Mouse (Mus musculus) fibroblast of lung, adult 2 months (primary cell): ENCODE results near the gene Kcnb1.
A peak's percentile ranks its signal among the peaks of the same experiment; 100 is the strongest.
"Not testable (repeated sequence)": the region's sequence is repeated elsewhere in the genome, so short reads cannot be mapped to it uniquely, and the experiment has no call there.

Experiments used
- DNase-seq: peaks from one replicate; pipeline ENCODE4 v3.0.0-alpha.2; 2011; ENCODE audit warnings: low read depth

Gene Kcnb1

DNA sequence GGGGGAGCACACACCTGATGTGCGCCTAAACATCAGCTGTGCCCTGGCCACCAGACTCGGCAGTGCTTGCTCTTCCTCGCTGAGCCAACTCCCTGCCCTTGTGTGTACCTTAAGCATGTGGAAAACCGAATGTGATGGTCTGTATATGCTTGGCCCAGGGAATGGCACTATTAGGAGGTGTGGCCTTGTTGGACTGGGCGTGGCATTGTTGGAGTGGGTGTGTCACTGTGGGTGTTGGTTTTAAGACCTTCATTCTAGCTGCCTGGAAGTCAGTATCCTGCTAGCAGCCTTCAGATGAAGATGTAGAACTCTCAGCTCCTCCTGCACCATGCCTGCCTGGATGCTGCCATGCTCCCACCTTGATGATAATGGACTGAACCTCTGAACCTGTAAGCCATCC, 14.7 kb upstream of the Kcnb1 start:
- not testable (repeated sequence) for DNase-seq

DNA sequence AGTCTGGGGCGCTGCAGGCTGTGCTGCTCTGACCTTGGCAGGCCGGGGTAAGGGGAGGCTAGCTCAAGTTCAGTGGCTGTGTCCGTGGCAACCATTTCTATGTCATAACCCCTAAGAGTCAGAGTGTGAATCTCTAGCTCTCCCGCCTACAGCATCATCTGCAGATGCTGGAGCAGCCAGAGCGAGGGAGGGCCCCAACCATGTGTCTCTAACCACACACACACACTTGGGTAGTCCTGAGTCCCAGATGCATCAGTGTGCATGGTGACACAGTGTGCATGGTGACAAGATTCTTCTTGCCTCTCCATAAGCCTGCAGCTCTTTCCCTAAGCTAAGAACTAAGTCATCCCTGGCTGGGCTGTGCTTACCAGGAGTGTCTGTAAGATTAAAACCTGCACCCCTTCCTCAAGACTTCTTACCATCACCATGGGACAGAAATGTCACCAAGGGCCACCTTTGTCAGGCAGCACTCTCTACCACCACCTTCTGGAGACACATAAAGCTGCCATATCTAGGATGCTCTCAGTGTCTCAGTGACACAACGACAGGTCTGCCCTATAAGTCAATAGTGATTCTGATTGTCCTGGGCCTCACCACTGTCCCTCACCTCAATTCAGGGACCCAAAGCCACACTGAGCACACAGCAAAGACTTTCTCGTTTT, 13.7 kb upstream of the Kcnb1 start:
- no peak for DNase-seq

DNA sequence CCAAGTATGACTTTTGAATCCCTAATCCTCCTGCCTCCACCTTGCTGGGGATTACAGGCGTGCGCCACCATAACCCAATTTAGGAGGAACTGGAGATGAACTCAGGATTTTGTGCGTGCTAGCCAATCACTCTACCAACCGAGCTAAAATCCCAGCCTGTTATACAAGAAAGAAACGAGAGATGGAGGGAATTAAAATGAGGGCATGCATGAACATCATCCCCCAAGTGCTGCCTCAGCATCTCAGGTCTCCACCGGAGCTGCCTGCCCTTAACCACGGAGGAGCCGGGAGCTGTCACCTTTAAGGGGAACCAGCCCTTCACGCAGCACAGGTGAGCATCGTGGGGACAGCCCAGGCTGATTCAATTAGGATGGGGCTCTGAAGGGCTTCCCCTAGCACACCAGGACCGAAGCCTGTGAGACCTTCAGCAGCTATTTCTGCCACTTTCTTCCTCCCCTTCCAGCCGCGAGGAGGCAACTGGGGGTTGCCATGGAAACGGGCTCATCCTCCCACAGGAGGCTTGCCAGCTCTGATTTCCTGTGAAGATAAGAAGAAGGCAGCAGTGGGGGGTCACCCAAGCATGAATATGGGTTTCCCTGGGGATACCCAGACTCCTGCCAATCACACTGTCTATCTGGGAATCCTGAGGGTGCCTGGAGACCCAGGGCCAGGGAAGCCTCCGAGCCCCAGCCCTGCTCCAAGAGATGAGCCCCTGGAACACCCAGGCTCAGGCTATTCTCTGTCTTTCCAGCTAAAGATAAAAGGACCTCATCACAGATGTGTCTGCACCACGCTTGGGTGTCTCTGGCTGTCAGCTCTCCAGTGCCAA, 11.7 kb upstream of the Kcnb1 start:
- no peak for DNase-seq

DNA sequence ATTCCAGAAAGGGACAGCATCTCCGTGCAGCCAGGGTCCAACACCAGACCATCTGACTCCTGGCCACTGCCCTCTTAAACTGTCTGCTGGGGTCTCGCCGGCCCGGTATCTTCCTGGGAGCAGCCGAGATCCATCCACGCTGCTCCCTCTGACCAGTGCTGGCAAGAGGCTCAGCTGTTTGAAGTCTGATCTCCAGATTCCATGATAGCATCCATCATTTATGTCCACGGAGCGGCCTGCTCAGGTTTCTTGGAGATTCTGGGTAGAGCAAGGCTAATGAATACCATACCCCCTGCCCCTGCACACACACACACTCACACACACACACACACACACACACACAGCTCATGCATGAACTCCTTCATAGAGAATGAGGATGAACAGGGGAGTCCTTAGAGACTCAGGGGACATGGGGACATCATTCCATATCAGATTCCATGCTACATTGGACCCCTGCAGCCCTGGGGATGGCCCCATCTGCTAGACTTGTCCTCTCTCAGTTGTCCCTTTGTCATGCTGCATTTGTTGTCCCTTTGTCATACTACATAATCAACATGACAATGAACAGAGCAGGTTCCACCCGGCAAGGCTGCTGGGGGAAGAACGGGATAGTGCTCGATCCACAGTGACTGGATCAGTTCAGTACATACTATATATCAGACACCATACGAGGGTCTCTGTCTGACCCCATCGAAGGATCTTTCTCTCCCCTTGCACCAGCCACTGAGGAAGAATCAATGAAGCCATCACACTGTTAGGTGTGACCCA, 8.9 kb upstream of the Kcnb1 start:
- no peak for DNase-seq

DNA sequence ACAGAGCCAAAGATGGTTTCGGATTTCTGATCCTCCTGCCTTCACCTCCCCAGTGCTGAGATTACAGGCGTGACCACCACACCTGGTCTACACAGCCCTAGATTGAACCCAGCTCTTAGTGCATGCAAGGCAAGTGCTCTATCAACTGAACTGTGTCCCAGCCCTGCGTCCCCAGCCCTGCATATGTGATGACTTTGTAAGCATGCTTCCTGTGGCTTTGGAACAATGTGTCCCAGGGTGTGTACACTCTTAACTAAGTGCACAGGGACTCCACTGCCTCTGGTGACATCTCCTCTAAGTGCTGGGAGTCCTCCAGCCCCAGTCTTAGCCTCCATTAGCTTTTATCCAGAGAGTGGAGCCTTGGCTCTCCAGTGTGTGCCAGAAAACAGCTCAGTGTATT, 3.4 kb upstream of the Kcnb1 start:
- DNase-seq, result no peak

DNA sequence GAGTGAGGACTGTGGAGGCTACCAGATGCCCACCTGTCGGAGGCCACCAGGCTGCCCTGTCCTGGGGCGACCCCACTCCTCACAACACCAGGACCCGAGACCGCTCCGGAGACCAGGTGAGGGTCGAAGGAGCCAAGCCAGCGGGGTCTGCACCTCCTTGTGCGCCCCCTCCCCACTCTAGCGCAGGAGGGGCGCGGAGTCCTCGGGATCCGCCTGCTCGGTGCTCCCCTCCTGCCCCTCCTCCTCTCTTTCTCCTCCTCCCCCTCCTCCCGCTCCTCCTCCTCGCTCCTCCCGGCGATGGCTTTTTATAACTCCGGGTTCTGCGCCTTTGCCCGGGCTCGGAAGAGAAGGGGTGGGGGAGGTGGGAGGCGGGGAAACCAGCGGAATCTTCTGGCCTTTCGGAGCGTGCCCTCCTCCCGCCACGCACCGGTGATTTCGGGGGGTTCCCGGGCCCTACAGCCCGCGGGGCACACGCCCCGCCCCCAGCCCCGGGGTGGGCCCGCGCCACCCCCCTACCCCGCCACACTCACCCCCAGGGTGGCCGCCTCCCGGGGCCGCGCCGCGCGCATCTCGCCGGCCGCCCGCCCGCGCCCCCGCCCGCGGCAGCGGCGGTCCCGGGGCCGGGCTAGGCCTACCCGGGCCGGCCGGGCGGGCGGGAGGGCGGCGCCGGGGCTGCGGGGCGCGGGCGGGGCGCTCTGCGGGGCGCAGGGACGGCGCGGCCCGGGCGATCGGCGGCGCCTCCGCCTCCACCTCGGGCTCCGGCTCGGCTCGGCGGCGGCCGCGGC, 472 bp downstream of the Kcnb1 start:
- no peak for DNase-seq

DNA sequence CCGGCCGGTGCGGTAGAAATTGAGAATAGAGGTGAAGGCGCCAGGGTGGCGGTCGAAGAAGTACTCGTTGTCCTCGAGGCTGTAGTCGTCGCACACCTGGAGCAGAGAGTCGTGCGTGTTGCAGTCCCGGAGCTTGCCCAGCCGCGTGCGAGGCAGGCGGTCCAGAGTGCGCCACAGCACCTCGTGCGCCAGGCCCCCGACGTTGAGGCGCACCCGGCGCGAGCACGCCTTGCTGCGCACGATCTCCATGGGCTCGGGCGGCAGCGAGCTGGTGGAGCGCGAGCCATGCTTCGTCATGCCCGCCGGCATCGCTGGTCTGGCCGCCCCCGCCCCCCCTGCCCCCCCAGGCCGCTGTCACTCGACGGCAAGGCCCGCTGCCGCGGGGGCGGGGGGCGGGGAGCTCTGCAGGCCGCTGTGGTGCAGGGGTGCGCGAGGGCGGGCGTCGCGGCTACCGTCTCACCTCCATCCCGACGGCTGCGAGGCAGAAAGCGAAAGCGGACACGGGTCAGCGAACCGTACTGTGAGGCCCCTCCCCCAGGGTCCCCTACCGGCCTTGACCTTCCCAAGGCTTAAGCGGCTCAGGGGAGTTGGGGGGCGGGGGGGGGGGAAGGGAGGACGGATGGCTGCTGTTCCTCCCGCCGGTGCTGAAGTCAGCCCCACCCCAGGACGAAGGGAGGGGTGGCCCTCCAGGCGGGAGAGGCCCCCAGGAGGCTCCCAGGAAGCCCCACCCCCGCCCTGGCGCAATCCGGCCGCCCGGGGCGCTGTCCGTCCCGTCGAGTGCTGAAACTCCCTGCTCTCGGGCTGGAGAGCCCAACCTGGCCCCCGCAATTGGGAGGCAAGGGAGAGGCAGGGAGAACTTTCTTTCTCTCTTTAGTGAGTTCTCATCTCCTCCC, 1.4 kb downstream of the Kcnb1 start:
- DNase-seq, result no peak

DNA sequence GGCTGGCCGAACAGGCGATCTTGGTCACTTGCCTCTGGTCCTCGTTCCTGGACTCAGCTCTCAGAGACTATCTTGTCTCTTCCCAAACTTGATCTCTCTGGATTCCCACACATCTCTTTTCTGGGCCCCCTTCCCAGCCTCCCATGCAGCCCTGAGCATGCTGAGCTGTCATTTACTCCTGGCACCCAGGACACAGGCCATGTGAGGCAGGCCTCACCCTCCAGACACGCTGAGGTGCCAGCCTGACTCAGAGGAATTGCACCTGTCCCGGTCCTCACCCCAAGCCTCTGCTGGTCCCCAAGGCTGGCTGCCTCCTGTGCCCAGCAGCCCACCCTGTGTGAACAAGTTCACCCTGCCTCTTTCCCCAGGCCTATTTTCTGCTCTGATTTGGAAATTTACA, 2.8 kb downstream of the Kcnb1 start:
- no peak for DNase-seq

DNA sequence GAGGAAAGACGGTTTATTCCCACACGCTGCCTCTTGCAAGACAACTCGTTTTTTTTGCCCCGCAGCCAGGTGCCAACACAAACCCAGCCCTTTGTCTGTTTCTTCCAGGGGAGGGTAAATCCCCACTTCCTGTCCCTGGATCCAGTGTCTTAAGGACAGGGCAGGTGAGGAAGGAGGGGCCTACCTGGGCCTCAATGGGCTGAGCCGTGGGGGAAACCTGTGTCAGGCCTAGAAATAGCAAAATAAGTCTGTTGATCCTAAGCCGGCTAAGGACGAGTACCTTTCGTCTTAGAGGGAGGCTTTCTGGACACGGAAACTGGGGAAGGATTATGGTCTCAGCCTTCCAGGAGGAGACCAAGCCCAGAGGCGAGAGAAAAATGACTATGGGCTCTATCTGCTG, 3.4 kb downstream of the Kcnb1 start:
- DNase-seq, result no peak

DNA sequence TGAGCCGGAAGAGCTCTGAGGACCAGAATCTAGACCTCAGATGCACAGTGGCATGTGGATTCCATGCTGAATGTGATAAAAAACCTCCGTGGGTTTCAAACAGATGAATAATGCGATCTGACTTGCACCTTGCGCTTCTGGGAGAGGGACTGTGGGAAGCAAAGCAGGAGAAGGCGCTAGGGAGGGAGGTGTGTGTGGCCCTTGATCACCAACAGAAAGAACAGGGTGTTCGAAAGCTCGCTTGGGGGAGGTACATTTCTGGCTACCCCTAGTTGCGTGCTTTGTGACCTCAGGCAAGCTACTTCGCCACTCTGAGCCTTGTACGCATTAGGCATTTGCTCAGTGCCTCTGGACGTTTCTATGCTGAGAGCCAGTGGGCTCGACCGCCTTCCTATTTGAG, 4.0 kb downstream of the Kcnb1 start:
- DNase-seq, result no peak

DNA sequence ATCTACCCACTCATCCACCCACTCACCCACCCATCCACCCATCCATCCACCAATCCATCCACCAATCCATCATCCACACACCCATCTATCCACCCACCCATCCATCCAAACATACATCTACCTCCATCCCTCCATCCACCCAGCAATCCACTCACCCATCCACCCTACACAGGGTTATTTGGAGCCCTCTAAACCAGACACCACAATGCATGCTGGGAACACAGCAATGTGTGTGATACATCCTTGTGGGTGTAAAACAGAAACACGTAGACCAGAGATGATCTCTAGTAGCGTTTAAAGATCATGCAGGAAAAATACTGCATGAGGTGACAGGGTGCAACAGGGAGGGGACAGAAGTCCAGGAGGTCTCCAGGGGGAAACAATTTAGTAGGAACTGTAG, 4.5 kb downstream of the Kcnb1 start:
- DNase-seq, result no peak

DNA sequence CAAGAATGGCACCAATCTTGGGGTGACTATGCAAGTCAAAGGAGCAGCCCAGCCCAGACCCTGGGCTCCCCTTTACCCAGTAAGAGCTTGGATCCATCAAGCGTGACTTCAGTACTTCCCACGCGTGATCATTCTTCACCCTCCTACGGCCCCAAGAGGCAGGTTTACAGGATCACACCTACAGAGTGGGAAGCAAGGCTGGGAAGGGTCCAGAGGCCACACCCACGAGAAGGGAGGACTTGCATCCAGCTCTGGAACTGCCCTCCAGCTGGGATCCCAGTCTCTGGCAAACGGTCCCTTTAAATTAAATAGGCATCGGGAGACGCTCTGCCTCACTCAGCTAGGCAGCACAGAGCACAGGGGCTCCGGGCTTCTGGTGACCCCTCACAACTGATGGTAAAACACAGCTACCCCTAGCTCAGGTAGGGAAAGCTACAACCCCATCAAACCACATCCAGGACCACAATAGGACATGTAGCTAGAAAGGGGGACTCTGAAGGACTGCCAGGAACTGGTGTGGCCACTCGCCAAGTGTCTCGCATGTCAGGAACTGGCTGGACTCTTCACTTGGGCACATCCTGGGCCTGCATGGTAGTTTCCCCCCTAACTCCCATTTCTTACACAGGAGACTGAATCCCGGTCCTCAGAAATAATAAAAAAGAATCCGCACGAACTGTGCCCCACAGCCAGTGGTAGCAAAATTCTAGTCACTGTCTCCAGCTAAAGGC, 8.1 kb downstream of the Kcnb1 start:
- DNase-seq, result no peak

DNA sequence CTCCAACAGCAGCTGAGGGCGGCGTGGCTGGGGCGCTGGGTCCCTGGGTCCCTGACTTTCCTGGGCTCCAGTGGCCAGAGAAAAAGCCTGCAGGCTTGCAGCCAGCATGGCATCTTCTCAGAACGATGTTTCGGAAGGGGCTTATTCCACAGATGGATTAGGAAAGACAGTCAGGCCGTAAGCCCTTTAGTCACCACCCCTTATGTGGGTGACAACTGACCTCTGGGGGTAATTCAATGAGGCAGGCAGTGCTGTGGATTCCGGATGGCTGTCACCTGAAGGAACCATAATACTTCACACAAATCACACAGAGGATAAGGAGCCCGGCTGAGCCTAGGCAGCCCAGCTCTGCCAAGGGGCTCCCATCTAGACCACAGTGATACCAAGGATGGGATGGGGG, 8.9 kb downstream of the Kcnb1 start:
- no peak for DNase-seq

DNA sequence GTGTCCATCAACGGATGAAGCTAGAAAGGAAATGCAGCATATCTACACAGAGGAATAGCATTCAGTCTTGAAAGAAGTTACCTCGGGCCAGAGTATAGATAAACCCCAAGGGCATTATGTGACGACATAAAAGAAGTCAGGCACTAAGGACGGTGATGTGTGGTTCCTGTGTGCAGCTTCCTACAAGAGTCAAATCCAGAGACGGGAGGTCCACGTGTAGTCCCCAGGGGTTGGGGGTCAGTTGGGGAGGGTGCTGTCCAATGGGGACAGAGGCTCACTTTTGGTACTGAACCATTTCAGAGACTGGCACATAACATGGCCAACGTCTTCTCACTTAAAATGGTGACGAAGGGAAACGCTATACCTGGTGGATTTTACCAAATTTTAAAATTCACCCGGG, 10.7 kb downstream of the Kcnb1 start:
- no peak for DNase-seq

DNA sequence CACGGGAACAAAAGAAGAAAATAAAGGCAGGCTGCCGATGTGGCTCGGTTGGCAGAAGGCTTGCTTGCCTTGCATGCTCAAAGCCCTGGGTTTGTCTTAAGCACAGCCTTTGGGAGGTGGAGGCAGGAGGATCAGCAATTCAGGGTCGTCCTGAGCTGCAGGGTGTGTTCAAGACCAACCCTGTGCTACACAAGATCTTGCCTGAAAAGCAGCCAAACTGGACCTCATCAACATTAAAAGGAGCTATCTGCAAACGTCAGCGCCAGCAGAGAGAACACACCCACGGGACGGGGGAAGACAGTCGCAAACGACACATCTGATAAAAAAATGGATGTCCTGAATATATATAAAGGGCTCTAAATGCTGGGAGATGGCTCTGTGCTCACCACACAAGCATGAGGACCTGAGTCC, 12.7 kb downstream of the Kcnb1 start:
- no peak for DNase-seq

DNA sequence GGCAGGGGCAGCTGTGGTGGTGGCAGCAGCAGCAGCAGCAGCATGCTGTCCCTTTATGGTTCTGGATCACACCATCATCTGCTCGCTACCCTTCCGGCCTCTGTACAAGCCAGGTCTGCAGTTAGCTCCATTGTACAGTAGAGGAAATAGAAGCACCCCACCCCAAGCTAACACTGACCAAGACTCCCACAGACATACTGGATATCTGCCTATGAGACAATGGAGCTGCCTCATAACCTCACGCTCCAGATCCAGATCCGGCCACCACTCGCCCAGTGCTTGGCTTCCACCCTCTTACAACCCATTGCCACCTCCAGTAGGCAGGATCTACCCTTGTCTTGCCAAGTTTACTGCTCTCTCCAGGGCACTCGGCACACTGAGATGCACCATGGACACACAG, 14.7 kb downstream of the Kcnb1 start:
- DNase-seq, result no peak

DNA sequence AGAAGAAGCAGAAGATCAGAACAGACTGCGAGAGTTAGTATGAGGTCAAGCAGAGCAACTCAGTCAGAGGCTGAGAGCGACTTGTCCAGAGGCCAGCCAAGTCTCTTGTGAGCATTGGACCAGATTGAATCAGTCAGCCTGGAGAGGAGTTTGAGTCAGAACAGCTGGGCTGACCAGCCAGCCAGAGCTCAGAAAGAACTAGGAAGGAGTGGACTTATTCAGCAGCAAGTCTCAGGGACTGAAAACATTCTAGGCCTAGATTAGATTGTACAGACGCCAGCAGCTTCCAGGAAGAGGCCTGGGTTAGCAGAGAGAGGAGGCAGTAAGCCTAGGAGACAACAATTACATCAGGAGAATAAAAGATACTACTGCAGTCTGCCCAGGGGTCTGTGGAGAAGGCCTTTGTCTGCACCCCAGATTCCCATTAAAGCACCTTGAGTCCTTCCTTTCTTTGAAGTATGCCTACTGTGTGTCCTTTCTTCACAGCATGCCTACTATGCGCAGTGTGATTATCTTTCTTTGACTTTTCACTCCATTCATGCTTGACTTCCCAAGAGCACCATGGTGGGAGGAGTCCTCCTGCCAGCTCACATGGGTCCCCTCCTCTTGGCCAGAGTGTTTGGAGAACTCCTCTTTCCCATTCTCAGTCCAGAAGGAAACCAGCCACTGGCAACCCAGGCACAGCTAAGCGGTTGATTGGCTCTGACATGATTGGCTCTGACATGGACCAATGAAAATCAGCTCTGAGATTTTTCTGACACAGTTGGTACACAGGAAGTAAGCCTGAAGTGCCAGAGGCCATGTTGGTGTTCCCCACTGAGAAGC, 16.7 kb downstream of the Kcnb1 start:
- DNase-seq, result peak; percentile 67

DNA sequence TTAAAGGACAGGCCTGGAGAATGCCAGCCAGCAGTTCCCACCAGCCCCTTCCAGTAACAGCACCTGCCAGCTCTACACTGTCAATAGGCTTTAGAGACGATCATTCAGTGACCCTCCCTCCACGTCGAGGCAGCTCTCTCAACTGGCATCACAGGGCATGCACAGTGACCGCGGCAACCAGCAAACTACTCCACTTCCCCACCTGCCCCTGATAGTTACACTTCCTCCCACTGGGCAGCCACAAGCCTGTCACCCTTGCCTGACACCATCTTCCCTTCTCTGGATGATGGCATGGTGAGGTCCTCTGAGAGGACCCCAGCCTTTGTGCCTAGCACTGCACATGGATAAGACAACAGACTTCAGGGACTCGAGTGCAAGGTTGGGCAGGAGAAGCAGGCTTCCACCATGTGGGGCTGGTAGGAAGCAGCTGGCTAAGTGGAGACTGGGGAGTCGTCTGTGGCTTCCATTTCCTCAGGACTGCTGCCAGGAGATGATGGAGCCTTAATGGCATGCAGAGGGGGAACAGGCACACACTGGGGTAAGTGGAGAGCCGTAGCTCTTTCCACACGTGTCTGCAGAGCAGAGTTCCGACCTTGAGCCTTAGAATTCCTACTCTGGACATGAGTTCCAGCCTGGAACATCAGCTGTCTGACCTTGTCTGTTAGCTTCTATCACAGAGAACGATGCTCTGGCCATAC, 22.3 kb downstream of the Kcnb1 start:
- no peak for DNase-seq

DNA sequence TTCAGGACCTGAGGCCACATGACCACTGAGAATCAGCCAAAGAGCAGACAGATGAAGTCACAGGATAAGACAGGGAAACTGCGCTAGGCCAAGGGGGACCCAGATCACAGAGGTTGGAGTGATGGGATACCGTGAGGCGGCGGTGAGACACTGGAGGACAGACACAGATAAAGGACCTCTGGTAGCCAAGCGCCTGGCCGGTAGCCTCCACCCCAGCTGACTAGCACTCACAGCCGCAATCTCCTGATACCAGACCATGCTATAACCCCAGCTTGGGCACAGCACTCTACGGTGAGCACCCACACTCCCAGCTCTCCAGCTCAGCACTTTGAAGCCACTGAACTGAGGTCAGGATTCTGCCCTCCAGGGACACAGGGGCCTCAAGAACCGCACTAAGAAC, 26.4 kb downstream of the Kcnb1 start:
- DNase-seq, result no peak
